Mouse (Mus musculus) right cerebral cortex, postnatal 14 days (tissue): Measurements from ENCODE around the gene Tlk2.
A peak's percentile ranks its signal among the peaks of the same experiment; 100 is the strongest.

ENCODE experiments used
- DNase-seq: peaks from one replicate; pipeline ENCODE4 v3.0.0; 2022

The Tlk2 gene

DNA sequence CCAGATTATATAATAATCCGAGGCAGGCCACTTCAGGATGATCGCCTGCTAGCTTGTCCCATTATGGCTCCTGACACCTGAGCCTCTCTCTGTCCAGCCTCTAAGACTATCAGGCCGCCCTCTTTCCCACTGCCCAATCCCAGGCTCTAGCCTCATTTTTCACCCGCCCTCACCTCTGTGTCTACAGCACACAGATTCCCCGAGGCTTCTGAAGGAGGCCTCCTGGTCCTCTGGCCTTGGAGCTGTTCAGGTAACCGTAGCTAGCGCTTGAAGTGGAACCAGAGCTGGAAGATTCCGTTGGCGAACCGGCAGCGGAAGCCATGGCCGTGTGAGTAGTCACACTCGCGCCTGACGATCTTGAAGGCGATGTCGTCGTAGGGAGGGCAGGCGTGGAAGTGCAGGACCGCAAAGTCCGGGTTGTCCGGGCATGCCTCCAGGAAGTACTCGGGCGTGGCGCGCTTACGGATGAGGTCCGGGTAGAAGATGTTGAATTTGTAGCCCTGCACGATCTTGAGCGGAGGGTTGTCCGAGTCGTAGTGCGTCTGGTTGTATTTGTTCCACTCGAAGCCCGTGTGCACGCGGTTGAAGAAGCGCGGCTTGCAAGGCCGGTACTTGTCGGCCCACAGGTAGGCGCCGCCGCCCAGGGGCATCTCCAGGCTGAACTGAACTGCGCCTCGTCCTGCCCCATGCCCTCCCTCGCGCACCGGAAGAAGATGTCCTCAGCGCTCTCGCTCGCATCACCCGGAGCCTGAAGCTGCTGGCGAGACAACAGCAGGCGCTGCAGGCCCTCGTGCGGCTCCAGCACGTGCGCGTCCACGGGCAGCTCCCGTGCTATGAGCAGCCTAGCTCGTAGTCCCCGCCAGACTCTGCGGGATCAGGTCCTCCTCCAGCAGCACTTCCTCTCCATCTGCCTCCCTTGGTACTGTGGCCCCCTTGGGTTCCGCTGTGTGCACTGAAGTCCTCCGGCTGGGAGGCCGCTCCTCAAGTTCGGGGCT, 13.8 kb upstream of the Tlk2 start:
- DNase-seq, result no peak

DNA sequence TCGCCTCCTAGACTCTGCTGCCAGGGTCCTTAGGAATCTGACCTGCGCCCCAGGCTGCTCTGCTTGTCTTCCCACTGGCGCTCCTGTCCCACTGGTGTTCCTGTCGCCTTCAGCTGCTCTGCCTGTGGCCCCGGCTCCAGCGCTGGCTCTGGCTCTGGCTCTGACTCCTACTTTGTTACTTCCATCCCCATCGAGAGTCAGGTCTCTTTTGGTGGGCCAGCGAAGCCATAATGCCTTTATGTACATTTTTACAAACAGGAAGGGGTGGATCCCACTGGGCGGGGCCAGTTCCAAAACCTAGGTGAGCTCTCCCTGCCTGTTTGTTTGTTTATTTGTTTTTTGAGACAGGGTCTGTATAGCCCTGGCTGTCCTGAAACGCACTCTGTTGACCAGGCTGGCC, 11.8 kb upstream of the Tlk2 start:
- DNase-seq, result no peak

DNA sequence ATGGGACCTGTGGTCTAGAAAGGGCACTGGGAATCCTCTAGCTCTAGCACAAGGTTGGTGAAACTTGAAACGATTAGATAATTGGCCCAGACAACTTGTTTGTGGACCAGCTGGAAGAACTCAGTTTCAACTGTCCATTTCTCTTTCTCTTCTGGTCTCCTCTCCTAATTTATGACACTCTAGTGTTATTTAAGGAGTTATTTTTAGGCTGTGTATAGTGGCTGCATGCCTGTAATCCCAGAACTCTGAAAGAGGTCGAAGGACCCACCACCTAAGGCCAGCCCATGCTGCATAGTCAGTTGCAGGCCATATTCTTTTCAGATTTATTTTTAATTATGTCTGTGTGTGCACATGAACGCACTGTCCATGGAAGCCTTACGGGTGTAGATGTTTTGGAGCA, 916 bp downstream of the Tlk2 start:
- DNase-seq, result no peak

DNA sequence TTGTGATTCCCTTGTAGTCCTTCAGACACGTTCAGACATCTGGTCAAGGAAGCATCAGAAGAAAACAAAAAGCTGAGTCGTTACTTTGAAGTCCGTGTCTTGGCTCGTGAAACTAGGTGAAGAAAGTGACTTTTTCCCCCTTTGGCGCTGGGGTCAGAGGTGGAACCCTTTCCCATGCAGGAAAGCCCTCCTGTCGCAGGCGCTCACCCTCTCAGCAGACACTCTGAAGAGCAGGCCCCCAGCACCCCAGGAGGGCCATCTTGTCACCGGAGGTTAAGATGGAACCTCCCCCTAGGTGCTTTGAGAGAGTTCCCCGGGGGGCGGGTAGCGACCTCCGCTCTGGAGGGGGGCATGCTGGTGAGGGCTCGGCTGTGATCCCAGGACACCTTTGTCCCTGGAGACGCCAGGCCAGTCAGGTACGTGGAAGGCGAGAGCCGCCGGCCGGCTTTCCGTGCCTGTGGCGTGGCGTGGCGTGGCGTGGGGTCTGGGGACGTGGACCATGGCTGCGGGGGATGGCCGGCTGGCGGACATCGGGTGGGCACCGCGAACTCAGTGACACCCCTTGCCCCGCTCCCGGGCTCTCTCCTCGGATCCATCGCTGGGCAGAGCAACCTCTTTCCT, 2.0 kb downstream of the Tlk2 start:
- DNase-seq, result peak; percentile 35

DNA sequence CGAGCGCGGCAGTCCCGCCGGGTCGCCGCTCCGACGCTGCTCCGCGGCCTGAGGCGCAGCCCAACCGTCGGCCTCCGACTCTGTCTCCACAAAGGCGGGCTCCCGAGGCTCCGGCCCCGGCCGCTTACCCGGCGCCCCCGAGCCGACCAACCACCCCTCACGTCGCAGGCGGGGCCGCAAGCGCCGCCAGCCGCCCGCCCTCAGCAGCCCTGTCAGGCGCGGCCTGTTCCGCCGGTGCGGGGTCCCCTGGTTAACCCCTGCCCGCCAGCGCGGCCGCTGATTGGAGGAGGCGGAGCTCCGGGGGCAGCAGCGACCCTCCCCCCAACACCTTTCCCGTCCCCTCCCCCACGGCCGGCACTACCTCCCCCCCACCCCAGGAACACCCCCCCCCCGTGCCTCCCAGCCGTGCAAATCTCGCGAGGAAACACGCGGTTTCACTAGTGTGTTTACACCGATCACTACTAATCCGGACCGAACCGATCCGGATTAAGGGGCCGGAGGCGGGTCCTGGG, 2.6 kb downstream of the Tlk2 start:
- DNase-seq, result peak; percentile 98

DNA sequence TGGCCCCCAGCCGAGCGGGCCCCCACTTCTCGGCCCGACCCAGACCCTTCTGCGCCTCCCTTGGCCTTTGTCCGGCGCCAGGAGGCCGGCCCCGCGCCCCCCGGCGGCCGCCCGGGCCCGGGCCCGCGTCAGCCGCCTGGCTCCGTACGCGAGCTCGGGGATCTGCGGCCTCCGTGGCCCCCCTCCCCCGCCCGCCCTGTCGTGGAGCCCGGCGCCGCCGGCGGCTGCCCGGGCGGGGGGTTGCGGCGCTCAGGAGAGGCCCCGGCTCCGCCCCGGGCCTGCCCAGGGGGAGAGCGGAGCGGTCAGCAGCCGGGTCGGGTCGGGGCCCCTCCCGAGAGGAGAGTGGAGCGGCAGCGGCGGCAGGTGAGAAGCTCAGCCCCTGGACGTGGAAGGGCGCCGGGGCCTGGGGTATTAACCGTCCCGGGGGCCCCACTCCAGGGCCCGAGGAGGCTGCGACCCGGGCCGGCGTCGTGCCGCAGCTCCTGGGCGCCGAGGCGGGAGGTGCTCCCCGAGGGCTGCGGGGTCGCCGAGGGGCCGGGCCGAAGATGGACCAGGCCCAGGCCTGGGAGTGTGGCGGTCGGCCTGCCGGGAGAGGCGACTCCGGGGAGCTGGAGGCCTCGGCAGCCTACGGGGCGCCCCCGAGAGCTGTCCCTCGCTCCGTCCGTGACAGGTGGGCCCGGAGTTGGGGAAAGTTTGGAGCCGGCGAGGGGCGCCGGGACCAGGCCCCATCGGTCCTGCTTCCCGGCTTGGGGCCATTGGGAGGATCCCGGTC, 3.3 kb downstream of the Tlk2 start:
- peak; percentile 39 for DNase-seq

DNA sequence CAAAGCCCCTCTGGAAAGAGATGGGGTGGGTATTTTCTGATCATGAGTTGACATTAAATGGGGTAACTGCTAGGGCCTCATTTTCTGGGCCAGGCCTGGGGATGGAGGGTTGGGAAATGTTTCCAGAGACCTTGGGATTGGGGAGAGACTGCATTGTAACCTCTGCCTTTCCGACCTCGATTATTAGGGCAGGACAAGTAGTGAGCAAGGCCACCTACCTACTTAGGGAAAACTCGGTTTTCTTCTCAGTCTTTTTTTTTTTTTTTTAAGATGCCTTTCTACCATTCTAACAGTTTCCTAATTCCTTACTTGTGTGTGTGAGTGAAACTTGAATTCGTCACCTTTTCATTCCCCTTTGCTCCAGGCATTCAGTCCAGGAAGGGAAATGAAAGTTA, 3.9 kb downstream of the Tlk2 start:
- no peak for DNase-seq

DNA sequence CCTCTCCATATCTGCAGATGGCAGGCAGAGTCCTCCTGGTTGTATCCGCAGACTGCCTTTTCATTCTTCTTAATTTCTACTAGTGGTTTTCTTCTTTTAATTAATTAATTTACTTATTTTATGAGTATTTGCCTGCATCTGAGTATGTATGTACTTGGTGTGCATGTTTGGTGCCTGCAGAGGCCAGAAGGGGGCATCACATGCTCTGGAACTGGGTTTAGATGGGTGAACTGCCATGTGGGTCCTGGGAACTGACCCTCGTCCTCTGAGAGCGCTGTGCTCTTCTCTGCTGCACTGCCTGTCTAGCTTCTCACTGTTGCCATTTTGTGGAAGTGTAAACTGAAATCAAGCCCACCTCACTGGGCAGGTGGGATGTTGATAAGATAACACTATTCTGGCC, 6.1 kb downstream of the Tlk2 start:
- no peak for DNase-seq

DNA sequence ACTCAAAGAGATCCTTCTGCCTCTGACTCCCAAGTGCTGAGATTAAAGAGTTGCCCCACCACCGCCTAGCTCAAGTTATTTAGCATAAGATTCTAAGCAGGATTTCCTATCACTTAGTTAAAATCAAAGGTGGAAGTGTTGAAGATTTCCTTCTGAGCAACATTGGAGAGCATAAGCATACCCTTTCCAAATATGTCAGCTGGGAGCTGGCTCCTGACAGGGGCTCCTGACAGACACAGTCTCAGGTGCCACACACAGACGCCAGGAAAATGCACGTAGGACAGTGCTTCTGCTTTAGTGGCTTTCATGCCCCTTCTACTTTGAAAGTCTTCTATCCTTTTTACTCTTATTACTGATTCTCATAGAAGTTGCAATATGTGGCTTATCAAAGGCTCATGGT, 13.6 kb downstream of the Tlk2 start:
- no peak for DNase-seq

DNA sequence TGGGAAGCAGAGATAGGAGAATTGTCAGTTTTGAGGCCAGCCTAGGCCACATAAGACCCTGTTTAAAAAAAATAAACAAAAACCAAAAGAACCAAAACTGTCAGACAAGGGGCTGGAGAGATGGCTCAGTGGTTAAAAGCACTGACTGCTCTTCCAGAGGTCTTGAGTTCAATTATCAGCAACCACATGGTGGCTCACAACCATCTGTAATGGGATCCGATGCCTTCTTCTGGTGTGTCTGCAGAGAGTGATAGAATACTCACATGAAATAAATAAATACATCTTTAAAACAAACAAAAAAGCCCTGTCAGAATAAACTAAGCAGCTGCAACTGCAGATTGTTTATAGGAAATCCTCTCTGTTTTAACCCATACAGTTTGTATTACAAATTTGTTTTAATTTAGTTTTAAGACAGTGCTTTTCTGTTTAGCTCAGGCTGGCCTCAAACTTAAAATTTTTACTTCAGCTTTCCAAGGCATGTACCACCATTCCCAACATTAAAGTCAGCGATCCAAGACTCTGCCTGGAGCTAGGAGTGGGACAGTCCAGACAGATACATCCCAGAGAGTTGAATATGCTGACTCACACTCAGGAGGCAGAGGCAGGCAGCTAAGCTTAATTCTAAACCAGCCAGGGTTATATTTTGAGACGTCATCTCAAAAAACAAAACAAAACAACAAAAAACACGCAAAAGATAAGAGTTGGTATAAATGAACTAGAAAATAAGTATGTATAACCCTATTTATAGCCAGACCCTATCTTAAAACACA, 18.5 kb downstream of the Tlk2 start:
- DNase-seq, result no peak

DNA sequence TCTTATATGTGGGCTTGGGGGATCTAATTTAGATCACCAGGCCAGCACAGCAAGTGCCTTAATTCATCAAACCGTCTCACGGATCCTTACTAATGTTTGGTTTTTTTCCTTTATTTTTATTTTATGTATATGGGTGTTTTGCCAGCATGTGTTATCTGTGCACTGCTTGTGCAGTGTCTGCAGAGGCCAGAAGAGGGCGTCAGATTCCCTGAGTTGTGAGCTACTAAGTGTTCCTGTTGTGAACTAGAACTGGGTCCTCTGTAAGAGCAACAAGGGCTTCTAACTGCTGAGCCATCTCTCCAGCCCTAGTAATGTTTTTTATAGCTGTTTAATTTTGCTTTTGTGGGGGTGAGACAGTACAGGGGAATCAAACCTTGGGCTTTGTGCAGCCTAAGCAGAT, 23.8 kb downstream of the Tlk2 start:
- no peak for DNase-seq

DNA sequence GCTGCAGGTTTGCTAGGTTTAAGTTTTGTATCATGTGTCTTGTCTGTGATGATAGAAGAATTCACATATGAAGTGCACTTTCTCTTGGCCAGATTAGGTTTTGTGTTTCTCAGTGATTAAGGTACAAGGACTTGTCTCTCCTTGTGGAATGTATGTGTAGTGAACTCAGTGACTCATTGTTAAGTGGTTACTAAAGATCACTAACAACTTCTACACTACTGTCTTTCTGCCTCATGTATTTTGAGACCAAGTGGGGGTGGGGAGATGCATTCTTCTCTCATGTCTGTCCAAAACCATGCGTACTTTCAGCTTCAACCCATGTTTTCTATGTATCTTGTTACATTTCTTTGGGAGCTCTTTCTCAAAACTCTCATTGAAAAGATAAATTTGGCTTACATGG, 31.4 kb downstream of the Tlk2 start:
- DNase-seq, result no peak

DNA sequence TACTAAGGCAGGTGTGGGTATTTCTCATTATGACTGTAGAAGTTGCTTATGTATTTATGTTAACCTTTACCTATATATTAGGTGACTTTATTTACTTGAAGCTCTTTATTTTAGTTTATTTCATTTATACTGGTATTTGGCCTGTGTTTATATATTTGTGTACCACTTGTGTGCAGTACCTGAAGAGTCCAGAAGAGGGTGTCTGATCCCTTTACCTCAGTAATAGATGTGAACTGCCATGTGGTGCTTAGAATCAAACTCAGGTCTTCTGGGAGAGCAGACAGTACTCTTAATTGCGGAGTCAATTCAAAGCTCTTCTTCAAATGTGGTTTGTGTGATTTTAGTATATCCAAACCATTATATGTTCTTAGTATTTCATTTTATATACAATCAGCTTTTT, 35.6 kb downstream of the Tlk2 start:
- no peak for DNase-seq

DNA sequence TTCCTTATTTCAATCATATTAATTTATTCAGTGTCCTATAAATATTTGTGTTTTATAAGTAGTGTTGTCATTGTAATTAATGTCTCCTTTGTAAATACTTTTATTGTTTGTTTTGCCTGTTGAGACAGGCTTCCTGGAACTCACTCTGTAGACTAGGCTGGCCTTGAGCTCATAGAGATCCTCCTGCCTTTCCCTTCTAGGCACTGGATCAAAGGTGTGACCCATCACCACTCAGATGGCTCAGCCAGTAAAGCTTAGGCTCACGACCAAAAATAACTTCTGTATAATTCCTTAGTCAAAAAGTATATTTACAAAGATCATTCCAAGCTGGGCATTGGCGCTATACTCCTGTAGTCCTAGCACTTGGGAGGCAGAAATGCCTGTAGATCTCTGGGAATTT, 39.2 kb downstream of the Tlk2 start:
- no peak for DNase-seq

DNA sequence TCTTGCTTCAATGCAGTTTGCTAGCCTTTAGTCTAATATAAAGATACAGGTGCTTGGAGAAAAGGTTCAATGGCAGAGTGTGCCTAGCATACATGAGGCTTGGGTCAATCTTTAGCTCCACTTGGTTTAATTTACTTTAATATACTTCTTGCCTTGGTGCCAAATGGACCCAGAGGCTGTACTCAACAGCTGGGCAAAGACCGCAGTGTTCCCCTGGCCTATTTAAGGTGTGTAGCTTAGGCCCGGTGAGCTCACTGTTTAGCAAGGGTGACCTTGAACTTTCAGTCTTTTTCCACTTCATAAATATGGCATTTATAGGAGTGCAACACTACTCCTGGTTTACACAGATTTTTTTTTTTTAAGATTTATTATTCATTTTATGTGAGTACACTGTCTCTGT, 55.9 kb downstream of the Tlk2 start:
- no peak for DNase-seq

DNA sequence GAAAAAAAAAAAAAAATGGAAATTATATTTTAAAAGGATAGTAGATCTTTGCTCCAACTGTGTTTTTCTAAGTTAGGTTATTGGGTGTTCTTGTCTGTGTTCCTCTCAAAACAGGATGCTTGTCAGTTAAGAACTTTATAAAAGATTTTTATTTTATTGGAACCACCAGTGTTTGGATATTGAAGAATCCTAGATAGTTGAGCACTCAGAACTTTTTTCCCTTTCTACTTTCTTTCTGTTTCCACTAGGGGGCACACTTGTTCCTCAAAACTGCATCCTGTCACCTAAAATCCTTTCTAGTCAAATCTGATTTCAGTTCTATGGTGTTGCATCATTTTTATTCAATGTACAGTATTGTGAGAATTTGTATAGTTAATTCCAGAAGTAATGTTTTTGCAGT, 62.4 kb downstream of the Tlk2 start:
- no peak for DNase-seq

DNA sequence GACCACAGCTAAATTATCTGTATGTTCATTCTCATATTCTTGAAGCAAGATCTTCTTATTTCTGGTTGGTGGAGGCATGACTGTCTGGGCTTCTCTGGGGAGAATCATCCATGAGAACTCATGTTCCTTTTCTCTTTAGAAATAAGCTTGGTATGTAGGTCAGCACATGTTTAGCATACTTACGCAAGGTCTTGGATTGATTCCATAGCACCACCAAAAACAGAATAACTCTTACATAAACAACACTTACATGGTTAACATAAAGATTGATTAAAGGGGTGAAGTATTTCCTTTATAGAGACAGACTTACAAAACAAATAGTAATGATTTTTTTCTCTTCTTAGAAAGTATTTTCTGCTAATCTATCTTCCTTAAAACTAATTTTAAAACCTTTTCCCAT, 67.8 kb downstream of the Tlk2 start:
- DNase-seq, result no peak

DNA sequence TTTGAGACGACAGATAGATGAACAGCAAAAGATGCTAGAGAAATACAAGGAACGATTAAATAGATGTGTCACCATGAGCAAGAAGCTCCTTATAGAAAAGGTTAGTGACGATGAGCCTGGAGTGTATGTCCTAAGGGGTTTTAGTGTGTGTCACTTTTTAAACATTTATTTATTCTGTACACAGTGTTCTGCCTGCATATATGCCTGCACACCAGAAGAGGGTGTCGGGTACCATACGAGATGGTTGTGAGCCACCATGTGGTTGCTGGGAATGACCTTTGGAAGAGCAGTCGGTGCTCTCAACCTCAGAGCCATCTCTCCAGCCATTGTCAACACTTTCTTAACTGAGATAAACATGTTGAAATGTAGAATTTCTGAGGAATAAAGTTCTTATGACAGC, 68.2 kb downstream of the Tlk2 start:
- no peak for DNase-seq

DNA sequence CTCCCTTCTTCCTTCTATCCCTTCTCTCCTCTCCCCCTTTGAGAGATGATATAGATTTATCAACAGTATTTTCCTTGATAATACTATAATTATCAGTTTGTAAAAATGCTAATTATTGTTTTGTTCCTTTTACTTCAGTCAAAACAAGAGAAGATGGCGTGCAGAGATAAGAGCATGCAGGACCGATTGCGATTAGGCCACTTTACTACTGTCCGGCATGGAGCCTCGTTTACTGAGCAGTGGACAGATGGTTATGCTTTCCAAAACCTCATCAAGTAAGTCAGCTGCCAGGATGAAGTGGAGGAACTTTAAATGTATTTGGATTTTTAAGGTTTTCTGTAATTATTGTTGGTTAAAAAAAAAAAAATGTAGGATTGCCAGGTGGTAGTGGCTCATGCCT, 68.7 kb downstream of the Tlk2 start:
- no peak for DNase-seq

DNA sequence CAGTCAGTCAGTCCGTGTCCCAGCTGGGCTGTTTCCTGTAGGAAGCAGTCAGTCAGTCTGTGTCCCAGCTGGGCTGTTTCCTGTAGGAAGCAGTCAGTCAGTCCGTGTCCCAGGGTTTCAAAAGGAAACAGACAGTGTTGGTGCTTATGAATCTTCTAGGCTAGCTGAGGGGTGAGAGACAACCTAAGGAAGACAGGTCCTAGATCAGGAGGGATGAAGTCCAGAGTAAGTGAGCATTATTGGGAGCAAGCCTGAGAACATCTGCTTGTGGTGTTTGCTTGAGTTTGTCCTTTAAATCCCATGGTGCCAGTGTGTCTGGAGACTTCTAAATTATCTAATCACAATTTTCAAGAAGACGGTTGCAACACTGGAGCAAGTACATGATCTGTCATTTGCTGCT, 81.1 kb downstream of the Tlk2 start:
- DNase-seq, result no peak

DNA sequence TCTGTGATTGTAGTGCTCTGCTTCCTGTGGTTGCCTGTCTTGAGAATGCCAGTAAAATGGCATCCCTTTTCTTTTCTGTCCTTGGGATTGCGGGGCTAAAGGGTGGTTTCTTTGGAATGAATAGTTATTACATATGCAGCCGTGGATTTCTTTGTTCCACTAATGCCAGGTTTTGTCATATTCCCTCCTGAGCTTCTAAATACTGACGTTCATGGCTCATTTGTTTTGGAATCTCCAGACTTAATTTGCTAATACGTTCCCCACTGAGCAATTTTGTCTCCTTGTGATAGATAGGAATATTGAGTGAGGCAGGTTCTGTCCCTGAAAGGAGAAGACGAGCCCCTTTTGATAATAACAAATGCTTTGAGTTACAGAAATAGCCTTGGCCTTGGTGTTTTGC, 82.5 kb downstream of the Tlk2 start:
- no peak for DNase-seq

DNA sequence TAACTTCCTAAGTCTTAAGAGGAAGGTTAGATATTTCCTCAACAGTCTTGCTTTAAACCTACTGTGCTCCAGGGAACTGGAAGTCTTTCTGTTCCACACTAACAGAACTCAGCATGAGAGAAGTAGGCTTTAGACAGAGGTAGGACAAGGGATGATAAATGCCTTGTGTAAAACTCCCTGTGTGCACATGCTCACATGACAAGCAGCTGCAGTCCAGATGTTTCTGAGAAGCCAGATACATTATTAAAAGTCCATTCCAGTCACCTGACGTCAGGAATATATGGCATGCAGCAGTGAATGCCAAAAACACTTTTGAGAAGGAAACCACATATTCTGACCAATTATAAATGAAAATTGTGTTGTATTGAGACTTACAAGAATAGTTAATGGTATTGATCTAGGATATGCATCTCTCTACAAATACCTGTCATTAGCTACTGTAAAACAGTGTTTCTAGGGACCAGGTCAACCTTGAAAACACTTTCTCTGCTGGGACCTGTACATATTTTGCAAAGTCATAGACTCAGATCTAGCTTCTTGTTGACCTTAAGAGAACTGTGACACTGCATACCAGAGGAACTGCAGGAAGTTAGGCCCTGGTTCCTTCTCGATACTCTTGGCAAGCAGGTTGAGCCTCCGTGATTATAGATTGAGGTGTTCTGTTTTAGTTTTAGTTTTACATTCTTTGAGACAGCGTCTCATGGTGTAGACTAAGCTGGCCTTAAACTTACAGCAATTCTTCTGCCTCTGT, 83.2 kb downstream of the Tlk2 start:
- no peak for DNase-seq
